Mouse (Mus musculus) hindbrain, postnatal 0 days (tissue): ENCODE measurements around the gene Rasgef1b. TPM values are rescaled to one million over a fixed set of nuclear protein-coding genes. Genes with fewer than 3 reads are reported as not detected.

Source experiments
- ATAC-seq: fragments of 200-750 bp; cut with Nextera tagmentation; 2 replicates; pipeline ENCODE4 v1.8.0; 2017; ENCODE audit warnings: mild to moderate bottlenecking, moderate TSS enrichment, moderate library complexity
- DNase-seq: peaks from one replicate; pipeline ENCODE4 v3.0.0-alpha.2; 2015; ENCODE audit warnings: low spot score
- H3K27ac ChIP-seq: fragments of 300-500 bp; sonication (generic); 2 replicates; pipeline ENCODE4 v1.5.1; 2014; ENCODE audit warnings: mild to moderate bottlenecking
- H3K27me3 ChIP-seq: fragments of 300-500 bp; sonication (generic); 2 replicates; pipeline ENCODE4 v1.6.1; 2014; ENCODE audit warnings: low read length, mixed read lengths; ENCODE audit not compliant: insufficient read depth
- H3K36me3 ChIP-seq: fragments of 300-500 bp; sonication (generic); 2 replicates; pipeline ENCODE4 v1.6.1; 2014; ENCODE audit warnings: low read length, mixed read lengths; ENCODE audit not compliant: insufficient read depth
- H3K4me1 ChIP-seq: fragments of 300-500 bp; sonication (generic); 2 replicates; pipeline ENCODE4 v1.6.1; 2014; ENCODE audit warnings: antibody characterized with exemption, low read length, mixed read lengths; ENCODE audit not compliant: insufficient read depth
- H3K4me2 ChIP-seq: fragments of 300-500 bp; sonication (generic); 2 replicates; pipeline ENCODE4 v1.6.1; 2014; ENCODE audit warnings: low read depth, mild to moderate bottlenecking, low read length, moderate library complexity, mixed read lengths
- H3K4me3 ChIP-seq: fragments of 300-500 bp; sonication (generic); 2 replicates; pipeline ENCODE4 v1.5.1; 2014; ENCODE audit warnings: low read length
- H3K9ac ChIP-seq: fragments of 300-500 bp; sonication (generic); replicated peaks from 2 replicates; pipeline ENCODE4 v1.6.1; 2014; ENCODE audit warnings: mild to moderate bottlenecking, low read length, moderate library complexity, mixed read lengths
- H3K9me3 ChIP-seq: fragments of 300-500 bp; sonication (generic); 2 replicates; pipeline ENCODE4 v1.6.1; 2016; ENCODE audit warnings: low read length, mixed read lengths
- CTCF ChIP-seq: IDR thresholded peaks from 2 replicates; pipeline ENCODE4 v1.5.1; 2016; ENCODE audit warnings: antibody characterized with exemption, control low read depth, low read depth
- WGBS: fragments of 180-500 bp; shearing (Covaris S2); extraction: QIAGEN DNeasy Blood & Tissue Kit; methylation state at CpG from one replicate; pipeline ENCODE4 v1.1.7; 2014; 5-methylcytosine and 5-hydroxymethylcytosine counted together
- polyA plus RNA-seq: library from polyadenylated mRNA; unstranded; fragments of >200 nt; fragmentation: Nextera tagmentation; extraction: Ambion mirVana; gene quantifications from 2 replicates; pipeline ENCODE4 v1.2.1, GENCODE M21; 2015
- total RNA-seq: library from RNA; depleted of rRNA; stranded (reverse); fragments of >200 nt; gene quantifications from 2 replicates; pipeline ENCODE4 v1.2.3, GENCODE M21; 2014

Rasgef1b gene
- total and polyA plus RNA-seq, 2 experiments from 2014 or later: 32.0 to 39.9 TPM

- Histone ChIP-seq H3K9me3 (no peaks in the 10 kb centered on the region), H3K27ac (no peak overlapping the region), H3K4me3 (no peak overlapping the region), H3K4me1 (no peaks in the 10 kb centered on the region), H3K27me3 (no peaks in the 10 kb centered on the region), H3K4me2 (no peak overlapping the region), H3K36me3 (no peaks in the 10 kb centered on the region), H3K9ac (no peak overlapping the region)
- WGBS: 93% methylated on average over 6 of the region's 6 CpGs
- ATAC-seq (no peak), DNase-seq (no peak)
- TF ChIP-seq CTCF: no peak
These were observed 390.0 kb downstream of the Rasgef1b start for GRCm38 (mm10) chr5:99338826-99339225.

GRCm38 (mm10) chr5:99336427-99336826 is 392.4 kb downstream of the Rasgef1b start:
- TF ChIP-seq CTCF: no peak
- H3K4me1 ChIP-seq: no peaks in the 10 kb centered on the region
- DNase-seq (no peak), ATAC-seq (no peak)
- H3K4me3 ChIP-seq: no peak overlapping the region
- no peak overlapping the region for H3K4me2 ChIP-seq
- H3K27ac ChIP-seq: no peak overlapping the region
- H3K9ac ChIP-seq: no peak overlapping the region
- no peaks in the 10 kb centered on the region for H3K27me3 ChIP-seq
- WGBS: 84% methylated on average over 11 of the region's 11 CpGs
- H3K36me3 ChIP-seq: no peaks in the 10 kb centered on the region
- no peaks in the 10 kb centered on the region for H3K9me3 ChIP-seq

- no peak for TF ChIP-seq CTCF
- H3K4me3 ChIP-seq: no peak overlapping the region
- H3K27ac ChIP-seq: no peak overlapping the region
- H3K9me3 ChIP-seq: no peaks in the 10 kb centered on the region
- H3K9ac ChIP-seq: no peak overlapping the region
- H3K36me3 ChIP-seq: no peaks in the 10 kb centered on the region
- WGBS: 87% methylated on average over 5 of the region's 5 CpGs
- ATAC-seq: no peak
- no peak for DNase-seq
- H3K27me3 ChIP-seq: no peaks in the 10 kb centered on the region
- H3K4me2 ChIP-seq: no peak overlapping the region
- no peaks in the 10 kb centered on the region for H3K4me1 ChIP-seq
These were observed 394.8 kb downstream of the Rasgef1b start for GRCm38 (mm10) chr5:99334017-99334416.

GRCm38 (mm10) chr5:99332021-99332420 is 396.8 kb downstream of the Rasgef1b start:
- WGBS: 94% methylated on average over 2 of the region's 2 CpGs

GRCm38 (mm10) chr5:99329065-99329464 is 399.8 kb downstream of the Rasgef1b start:
- DNase-seq (no peak), ATAC-seq (no peak)
- WGBS: 69% methylated on average over 6 of the region's 6 CpGs
- Histone ChIP-seq H3K9ac (no peak overlapping the region), H3K27me3 (no peaks in the 10 kb centered on the region), H3K9me3 (no peaks in the 10 kb centered on the region), H3K4me1 (no peaks in the 10 kb centered on the region), H3K4me3 (no peak overlapping the region), H3K27ac (no peak overlapping the region), H3K4me2 (no peak overlapping the region), H3K36me3 (no peaks in the 10 kb centered on the region)
- TF ChIP-seq CTCF: no peak

More at GRCm38 (mm10) chr5:99332021-99332420, 396.8 kb downstream of the Rasgef1b start:
- Histone ChIP-seq H3K4me2 (no peak overlapping the region), H3K9me3 (no peaks in the 10 kb centered on the region), H3K27ac (no peak overlapping the region), H3K4me1 (no peaks in the 10 kb centered on the region), H3K4me3 (no peak overlapping the region), H3K27me3 (no peaks in the 10 kb centered on the region), H3K9ac (no peak overlapping the region), H3K36me3 (no peaks in the 10 kb centered on the region)
- no peak for DNase-seq
- no peak for ATAC-seq
- no peak for TF ChIP-seq CTCF

GRCm38 (mm10) chr5:99327019-99327418 is 401.8 kb downstream of the Rasgef1b start:
- no peak for TF ChIP-seq CTCF
- 92% methylated on average over 2 of the region's 2 CpGs for WGBS
- Histone ChIP-seq H3K27me3 (no peaks in the 10 kb centered on the region), H3K36me3 (no peaks in the 10 kb centered on the region), H3K9me3 (no peaks in the 10 kb centered on the region), H3K9ac (no peak overlapping the region), H3K4me3 (no peak overlapping the region), H3K4me2 (no peak overlapping the region), H3K4me1 (no peaks in the 10 kb centered on the region), H3K27ac (no peak overlapping the region)
- ATAC-seq: no peak
- DNase-seq: no peak

GRCm38 (mm10) chr5:99325301-99325700 is 403.6 kb downstream of the Rasgef1b start:
- TF ChIP-seq CTCF: no peak
- no peaks in the 10 kb centered on the region for H3K27me3 ChIP-seq
- no peaks in the 10 kb centered on the region for H3K36me3 ChIP-seq
- H3K4me3 ChIP-seq: no peak overlapping the region
- no peaks in the 10 kb centered on the region for H3K4me1 ChIP-seq
- no peak overlapping the region for H3K9ac ChIP-seq
- no peak overlapping the region for H3K4me2 ChIP-seq
- DNase-seq (no peak), ATAC-seq (no peak)
- H3K9me3 ChIP-seq: no peaks in the 10 kb centered on the region
- no peak overlapping the region for H3K27ac ChIP-seq
